9 mouse cellular contexts compared by ENCODE assay signal in genomic region chr7:87925956-87926355, GRCm38 (mm10).
A peak's percentile ranks its signal among the peaks of the same experiment; 100 is the strongest.
DNase-seq lines count a peak whose midpoint lies in the region; ATAC-seq lines count a peak whose summit lies in the region.
"Had no signal": no experiment of that assay in that cellular context is flagged by ENCODE, and none has a peak within 500 bp of the region (broad histone marks: within the 10 kb centered on the region; RNA-seq: fewer than 3 reads in every experiment).

No protein-coding gene starts in this region.

- H3K9me3 ChIP-seq in forebrain, embryonic 15.5 days = no peaks in the 10 kb centered on the region
- no peaks in the 10 kb centered on the region for H3K9me3 ChIP-seq in forebrain, embryonic 11.5 days (ENCODE audit: control insufficient read depth, low read length)
- no peaks in the 10 kb centered on the region for H3K9me3 ChIP-seq in hindbrain, embryonic 16.5 days (ENCODE audit: control insufficient read depth, low read length)

- ATAC-seq in forebrain, embryonic 15.5 days (replicated peaks) = peak; percentile 93
- ATAC-seq in forebrain, embryonic 11.5 days (replicated peaks; ENCODE audit: low FRiP score) = no peak
- peak; percentile 95 for ATAC-seq in hindbrain, embryonic 16.5 days

- H3K4me1 ChIP-seq in forebrain, embryonic 15.5 days = peaks cover 15% of the 10 kb centered on the region
- H3K4me1 ChIP-seq in forebrain, embryonic 11.5 days (replicated peaks; ENCODE audit: control insufficient read depth, insufficient read depth, low read length) = no peaks in the 10 kb centered on the region
- H3K4me1 ChIP-seq in hindbrain, embryonic 16.5 days (ENCODE audit: control insufficient read depth, insufficient read depth, low read depth, low read length) = no peaks in the 10 kb centered on the region; the same call in none of the 2 replicates

- H3K27ac ChIP-seq in forebrain, embryonic 15.5 days (replicated peaks) = peak overlapping the region; percentile 37; the same call in 1 of the 2 replicates
- no peak overlapping the region for H3K27ac ChIP-seq in forebrain, embryonic 11.5 days (ENCODE audit: low read depth, low read length)
- H3K27ac ChIP-seq in hindbrain, embryonic 16.5 days (ENCODE audit: low read depth, low read length) = peak overlapping the region; percentile 9; the same call in 1 of the 2 replicates

- H3K4me2 ChIP-seq in forebrain, embryonic 15.5 days (replicated peaks) = 0 out of 2 replicates have a peak overlapping the region, but pooled peaks have one; percentile 5
- H3K4me2 ChIP-seq in forebrain, embryonic 11.5 days (ENCODE audit: low read depth, low read length, severe bottlenecking) = no peak overlapping the region
- peak overlapping the region; percentile 19; the same call in 1 of the 2 replicates for H3K4me2 ChIP-seq in hindbrain, embryonic 16.5 days (ENCODE audit: low read length)

- WGBS in forebrain, embryonic 15.5 days = 33% methylated on average over 5 of the region's 5 CpGs
- WGBS in forebrain, embryonic 11.5 days = 65% methylated on average over 5 of the region's 5 CpGs
- WGBS in hindbrain, embryonic 16.5 days = 33% methylated on average over 5 of the region's 5 CpGs

- no peak for DNase-seq in forebrain, embryonic 11.5 days (ENCODE audit: low spot score)
- DNase-seq in cerebellum, adult 9-10 months = peak; percentile 27
- DNase-seq in left cerebral cortex, postnatal 4 days = peak; percentile 67
- DNase-seq in gastrocnemius, adult 18-20 months (ENCODE audit: low spot score) = no peak
- no peak for DNase-seq in lung, postnatal 25 days (ENCODE audit: low spot score)
- DNase-seq in T-cell, adult 2 months (ENCODE audit: low spot score) = no peak
- DNase-seq: gastrocnemius, postnatal 10 days had no signal

- no peaks in the 10 kb centered on the region for H3K27me3 ChIP-seq in forebrain, embryonic 15.5 days
- no peaks in the 10 kb centered on the region for H3K27me3 ChIP-seq in forebrain, embryonic 11.5 days (ENCODE audit: control insufficient read depth, insufficient read depth, low read length)
- no peaks in the 10 kb centered on the region for H3K27me3 ChIP-seq in hindbrain, embryonic 16.5 days (replicated peaks; ENCODE audit: control insufficient read depth, insufficient read depth, low read length)

- H3K36me3 ChIP-seq in forebrain, embryonic 15.5 days = no peaks in the 10 kb centered on the region
- H3K36me3 ChIP-seq in forebrain, embryonic 11.5 days (ENCODE audit: control insufficient read depth, insufficient read depth, low read length) = no peaks in the 10 kb centered on the region
- no peaks in the 10 kb centered on the region for H3K36me3 ChIP-seq in hindbrain, embryonic 16.5 days (ENCODE audit: control insufficient read depth, insufficient read depth, low read length)

- H3K9ac ChIP-seq in forebrain, embryonic 15.5 days (replicated peaks) = no peak overlapping the region
- H3K9ac ChIP-seq in forebrain, embryonic 11.5 days (ENCODE audit: low read length) = no peak overlapping the region
- no peak overlapping the region for H3K9ac ChIP-seq in hindbrain, embryonic 16.5 days (ENCODE audit: low read depth, low read length)

- intact Hi-C loops in left cerebral cortex, postnatal 4 days (cut with DNase I) = loop anchor here (10.0 kb wide), 1 partner anchor 341 kb away; the partner anchor contains the start of gene Grm5

- H3K4me3 ChIP-seq in forebrain, embryonic 15.5 days = no peak overlapping the region
- no peak overlapping the region for H3K4me3 ChIP-seq in forebrain, embryonic 11.5 days (ENCODE audit: low read depth, low read length)
- no peak overlapping the region for H3K4me3 ChIP-seq in hindbrain, embryonic 16.5 days (ENCODE audit: low read length)

Comparison
In these comparisons a context has a peak if more than half of its experiments do, and no peak if none do; other contexts are left out.
1. DNase-seq: peak in cerebellum, adult 9-10 months (single experiment) and left cerebral cortex, postnatal 4 days (single experiment); none in forebrain, embryonic 11.5 days (single experiment), gastrocnemius, adult 18-20 months (single experiment), lung, postnatal 25 days (single experiment) and T-cell, adult 2 months (single experiment).